Mouse (Mus musculus): Measurements from ENCODE around the gene Chst11. TPM values are rescaled to one million over a fixed set of nuclear protein-coding genes. Genes with fewer than 3 reads are reported as not detected.

The Chst11 gene
- total RNA-seq (2023): 10 to 100 TPM; 21.1 to 21.9 TPM

GRCm38 (mm10) chr10:82984950-82985699 is at the start of gene Chst11:
TSS of gene Chst11 (plus strand) at chr10:82985498.

Other genes starting within 250 kb of the Chst11 start
- 10 to 100 TPM; 27.2 to 31.3 TPM for gene Nfyb, start 221.4 kb upstream of the Chst11 start, total RNA-seq (2023)
- 10 to 100 TPM; 45.7 to 54.0 TPM for gene Txnrd1, start 151.5 kb upstream of the Chst11 start, total RNA-seq (2023)
- gene Eid3, start 118.9 kb upstream of the Chst11 start, total RNA-seq (2023): 10 to 100 TPM in 1 of 2 experiments, 1 to 10 TPM in 1; 8.5 to 11.5 TPM